Mouse (Mus musculus) T-helper 17 cell (primary cell): Measurements from ENCODE around the gene OR5BS1P.

Experiments used
- in situ Hi-C, 2 experiments: fragments of 300-600 bp; cut with MboI, MseI; formaldehyde crosslinking; loops; 1 replicate in 1 of 2; 2 replicates in 1 of 2; pipeline ENCODE4 v1.15.1; 2025; ENCODE audit warnings: high pct_unique_total_duplicates in 2 of 2

The OR5BS1P gene

GRCm38 (mm10) chr15:98469596-98469995, at the start of gene OR5BS1P:
Gene OR5BS1P, plus strand, starts transcription at chr15:98469896.
- in situ Hi-C loops, result no loop called here

- in situ Hi-C loops, result no loop called here
Observed at GRCm38 (mm10) chr15:98420897-98421296, 48.8 kb upstream of the OR5BS1P start.

DNA sequence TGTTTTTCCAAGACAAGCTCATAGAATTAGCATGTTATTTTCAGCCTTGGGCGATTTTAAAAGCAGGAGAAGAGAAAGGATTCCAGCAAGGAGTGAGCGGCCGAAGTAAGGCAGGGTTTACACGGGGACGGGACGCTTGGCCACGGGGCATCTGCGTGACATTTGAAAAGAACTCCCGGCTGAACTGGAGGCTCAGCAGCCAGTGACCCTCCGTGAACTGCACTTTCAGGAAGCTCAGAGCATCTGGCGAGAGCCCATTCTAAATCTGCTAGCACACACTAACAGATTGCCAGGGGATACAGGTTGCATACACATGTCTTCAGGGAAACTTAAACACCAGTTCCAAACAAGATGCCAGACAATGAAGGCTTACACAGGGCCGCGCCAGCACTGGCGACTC, 45.4 kb upstream of the OR5BS1P start:
- in situ Hi-C loops, result no loop called here

DNA sequence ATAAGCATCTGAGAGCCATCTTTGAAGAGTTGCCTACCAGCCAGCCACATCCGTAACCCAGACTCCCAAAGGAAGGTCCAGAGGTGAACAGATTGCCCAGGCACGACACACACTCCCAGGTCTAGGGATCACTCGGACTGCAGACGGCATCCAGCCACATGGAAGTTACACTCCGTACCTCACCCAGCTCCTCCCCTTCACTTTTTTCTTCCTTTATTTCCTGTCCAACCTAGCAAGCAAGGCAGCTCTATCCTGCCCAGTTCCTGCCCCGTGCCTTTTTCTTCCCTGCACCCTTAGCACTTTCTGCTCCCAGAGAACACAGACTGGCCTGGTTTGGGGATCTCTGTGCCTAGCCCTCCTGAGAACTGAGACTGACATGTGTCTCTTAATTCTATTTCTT, 44.9 kb upstream of the OR5BS1P start:
- in situ Hi-C loops, result no loop called here

DNA sequence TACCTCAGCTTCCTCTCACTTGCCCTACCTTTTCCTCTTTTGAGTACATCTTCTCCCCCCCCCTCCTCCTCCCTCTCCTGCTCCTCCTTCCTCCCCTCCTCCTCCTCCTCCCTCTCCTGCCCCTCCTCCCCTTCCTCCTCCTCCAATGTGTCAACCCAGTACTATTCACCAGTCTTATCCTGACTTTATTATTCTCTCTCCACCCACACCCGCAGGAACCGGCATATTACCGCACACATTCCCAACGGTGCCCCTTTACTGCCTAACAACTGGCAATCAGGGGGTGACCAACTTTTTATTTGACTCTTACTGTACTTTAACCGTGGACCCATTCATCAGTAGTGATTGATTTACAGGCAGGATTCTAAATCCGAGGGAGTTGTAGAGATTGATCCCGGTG, 44.5 kb upstream of the OR5BS1P start:
- in situ Hi-C loops, result no loop called here

- in situ Hi-C loops, result loop anchor here (10.0 kb wide), 2 partner anchors 1026 to 1104 kb away; no protein-coding TSS in a partner anchor
Observed at GRCm38 (mm10) chr15:98430925-98431324, 38.8 kb upstream of the OR5BS1P start, which contains the start of gene Olfr282. Gene Olfr282, plus strand, starts transcription at chr15:98431225.

GRCm38 (mm10) chr15:98444561-98444960, 25.1 kb upstream of the OR5BS1P start:
- in situ Hi-C loops, result no loop called here

GRCm38 (mm10) chr15:98448521-98448920, 21.2 kb upstream of the OR5BS1P start:
- in situ Hi-C loops, result no loop called here

DNA sequence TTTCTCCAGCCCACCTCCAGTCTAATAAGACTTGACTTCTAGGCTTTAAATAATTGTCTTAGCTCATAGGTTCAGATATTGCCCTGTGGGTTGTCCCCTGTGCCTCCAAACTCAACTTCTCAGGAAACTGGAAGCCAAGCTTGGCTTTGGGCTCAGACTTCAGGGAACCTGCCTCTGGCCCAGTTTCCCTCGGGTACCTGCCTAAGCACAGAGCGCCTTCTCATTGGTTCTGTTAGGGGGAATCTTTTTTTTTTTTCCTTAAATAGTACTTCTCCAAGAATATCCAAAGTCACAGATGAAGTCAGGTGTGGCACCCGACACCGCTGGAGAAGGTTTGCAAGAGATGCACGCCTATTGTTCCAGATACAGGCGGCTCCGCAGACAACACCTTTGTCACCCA, 17.4 kb upstream of the OR5BS1P start, which contains the start of gene Olfr281:
TSS of gene Olfr281 (plus strand) at position 301 of the 400 bp plus-strand sequence.
- in situ Hi-C loops, result no loop called here

DNA sequence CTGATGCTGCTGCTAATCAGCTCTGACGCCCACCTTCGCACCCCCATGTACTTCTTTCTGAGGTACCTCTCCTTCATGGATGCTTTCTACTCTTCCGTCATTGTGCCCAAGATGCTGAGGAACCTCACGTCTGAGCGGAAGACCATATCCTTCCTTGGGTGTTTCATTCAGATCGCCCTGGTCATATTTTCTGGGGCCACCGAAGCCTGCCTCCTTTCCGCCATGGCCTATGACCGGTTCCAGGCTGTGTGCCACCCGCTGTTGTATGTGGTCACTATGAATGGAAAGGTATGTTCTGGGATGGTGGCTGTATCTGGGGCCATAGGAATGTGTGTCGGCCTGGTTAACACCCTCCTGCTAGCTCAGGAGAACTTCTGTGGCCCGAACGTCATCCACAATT, 1.8 kb downstream of the OR5BS1P start:
- in situ Hi-C loops, result no loop called here

DNA sequence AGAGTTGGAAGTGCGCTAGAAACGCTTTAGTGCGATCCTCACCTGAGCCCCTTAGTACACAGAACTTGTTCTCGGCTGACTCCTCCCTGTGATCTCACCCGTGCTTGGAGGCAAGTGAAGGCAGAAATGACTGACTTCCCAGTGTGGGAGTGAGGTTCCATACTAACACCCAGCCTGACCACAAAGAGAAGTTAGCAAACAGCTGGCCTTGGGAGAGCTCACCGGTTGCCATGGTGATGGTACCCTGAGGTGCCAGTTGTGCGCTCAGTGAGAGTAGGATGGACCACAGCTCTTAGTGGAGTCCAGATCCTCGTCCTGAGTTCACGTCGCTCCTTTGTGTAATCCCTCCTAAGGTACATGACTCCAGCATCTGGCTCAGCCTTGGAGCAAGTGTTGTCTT, 5.3 kb downstream of the OR5BS1P start:
- in situ Hi-C loops, result no loop called here

GRCm38 (mm10) chr15:98475382-98475781, 5.7 kb downstream of the OR5BS1P start:
- in situ Hi-C loops, result no loop called here

DNA sequence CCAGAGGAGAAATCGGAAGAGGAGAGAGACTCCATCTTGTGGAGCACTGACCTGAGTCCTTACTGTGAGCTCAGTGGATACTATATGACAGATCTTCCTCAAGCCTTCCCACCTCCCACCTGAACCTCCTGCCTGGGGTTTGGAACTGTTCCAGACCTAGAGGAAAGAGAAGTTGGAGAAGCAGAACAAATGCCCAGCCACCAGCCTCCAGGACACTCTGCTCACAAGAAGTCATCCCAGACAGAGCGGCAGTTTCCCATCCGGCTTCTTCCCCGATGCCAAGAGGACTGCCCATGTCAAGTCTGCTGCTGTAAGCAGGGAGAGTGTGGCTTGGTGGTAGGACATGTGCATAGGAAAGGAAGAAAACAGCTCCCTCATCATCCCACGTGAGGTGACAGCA, 6.6 kb downstream of the OR5BS1P start:
- in situ Hi-C loops, result no loop called here

GRCm38 (mm10) chr15:98479568-98480102, 9.9 kb downstream of the OR5BS1P start:
- in situ Hi-C loops, result no loop called here

DNA sequence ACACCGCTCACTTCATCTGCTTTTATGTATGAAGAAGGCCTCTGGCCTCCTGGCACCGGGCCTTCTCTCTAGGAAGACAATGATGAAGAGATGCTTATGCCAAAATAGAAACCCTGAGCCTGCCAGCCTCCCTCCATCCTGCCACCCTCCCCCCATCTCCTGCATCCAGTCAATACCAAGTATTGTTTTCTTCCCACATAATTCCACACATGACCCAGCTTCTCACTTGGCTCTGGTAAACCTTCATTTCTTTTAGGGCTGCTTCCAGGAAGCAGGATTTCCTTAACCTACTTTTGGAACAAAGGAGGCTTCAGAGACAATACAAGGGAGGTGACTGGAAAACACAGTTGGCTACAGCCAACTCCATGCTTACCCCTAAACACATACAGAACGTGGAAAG, 13.0 kb downstream of the OR5BS1P start, which contains the start of gene Lalba:
TSS of gene Lalba (minus strand) at position 21 of the 400 bp plus-strand sequence.
- in situ Hi-C loops, result no loop called here

DNA sequence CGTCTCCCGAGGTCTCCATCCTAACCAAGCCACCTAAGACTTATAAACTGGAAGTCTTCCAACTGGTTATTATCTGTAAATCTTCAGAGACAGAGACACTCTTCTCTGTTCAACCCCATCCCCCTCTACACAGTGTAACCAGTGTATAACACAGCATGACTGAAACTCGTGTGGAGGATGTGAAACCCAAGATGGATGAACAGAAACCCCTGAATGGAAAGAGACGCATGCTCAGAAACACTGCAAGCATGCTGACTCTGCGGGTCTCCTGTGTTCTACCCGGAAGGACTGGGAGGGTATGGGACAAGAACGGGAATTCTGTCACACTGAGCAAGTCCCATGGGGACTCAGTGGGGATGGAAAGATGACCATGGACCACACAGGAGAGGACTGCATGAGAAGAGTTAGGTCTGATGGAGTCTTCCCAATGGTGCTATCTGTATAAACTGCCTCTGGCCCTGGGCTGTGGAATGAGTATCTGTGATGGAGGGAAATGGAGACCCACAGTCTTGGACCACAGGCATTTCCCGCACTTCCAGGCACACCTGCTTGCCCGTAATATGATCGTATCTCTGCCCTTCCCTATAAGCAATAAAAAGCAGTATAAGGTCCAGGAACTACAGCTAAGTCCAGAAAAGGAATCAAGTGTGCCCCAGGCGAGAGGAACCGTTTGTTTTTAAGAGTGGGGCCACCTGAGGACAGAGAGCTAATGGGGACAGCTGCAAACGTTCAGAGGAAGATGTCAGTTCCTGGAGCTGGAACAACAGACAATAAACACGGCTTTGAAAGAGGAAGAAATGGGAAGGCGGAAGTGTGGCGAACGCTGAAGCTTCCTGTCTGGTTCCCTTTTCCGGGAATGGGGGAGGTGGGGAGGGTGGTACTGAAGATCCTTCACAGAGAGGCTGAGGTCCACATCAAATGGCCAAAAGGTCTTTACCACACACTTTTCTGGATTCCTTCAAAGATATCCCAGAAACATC, 14.5 kb downstream of the OR5BS1P start:
- in situ Hi-C loops, result no loop called here

DNA sequence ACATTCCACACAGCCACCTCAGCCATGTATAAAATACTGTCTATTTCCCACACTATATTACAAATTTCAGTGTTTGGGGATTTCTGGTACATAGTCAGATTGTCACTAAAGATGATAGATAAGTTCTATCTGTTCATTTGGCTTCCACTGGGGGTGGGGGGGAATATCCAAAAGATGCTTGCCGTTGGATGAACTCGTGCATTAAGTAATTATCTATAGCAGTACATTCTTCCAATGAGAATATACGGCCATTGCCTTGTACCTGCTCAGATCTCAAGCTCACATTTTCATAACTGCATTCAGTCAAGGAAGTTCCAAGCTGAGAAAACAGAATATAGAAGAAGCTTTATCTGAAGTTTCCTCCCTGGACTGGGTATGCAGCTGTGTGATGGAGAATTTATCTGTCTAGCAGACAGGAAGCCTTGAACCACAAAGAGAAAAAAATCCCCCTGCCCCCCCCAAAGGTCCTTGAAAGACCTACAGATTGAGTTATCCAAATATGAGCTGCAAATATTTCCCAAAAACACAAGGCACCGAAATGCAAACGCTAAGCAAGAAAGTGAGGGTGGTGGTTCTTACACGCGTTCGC, 16.8 kb downstream of the OR5BS1P start:
- in situ Hi-C loops, result no loop called here

DNA sequence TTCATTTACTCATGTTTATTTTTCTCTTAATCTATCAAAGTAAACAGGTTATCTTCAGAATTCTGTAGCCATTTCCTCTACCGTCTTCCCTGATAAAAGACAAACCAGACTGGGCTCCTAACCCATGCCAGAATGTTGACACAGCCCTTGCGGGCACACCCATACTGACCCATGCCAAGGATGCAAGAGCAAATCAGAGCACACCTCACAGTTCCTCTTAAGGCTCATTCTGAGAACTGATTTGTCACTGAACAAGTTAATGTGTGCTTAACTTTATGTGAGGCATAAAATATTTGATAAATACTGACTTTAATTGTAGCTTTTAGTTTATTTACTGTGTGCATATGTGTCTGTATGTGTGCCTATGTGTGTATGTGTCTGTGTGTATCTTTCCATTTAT, 21.6 kb downstream of the OR5BS1P start:
- in situ Hi-C loops, result no loop called here

- in situ Hi-C loops, result no loop called here
Observed at GRCm38 (mm10) chr15:98492102-98492501, 22.4 kb downstream of the OR5BS1P start, which contains the start of gene Olfr279. Gene Olfr279, plus strand, starts transcription at chr15:98492402.

- in situ Hi-C loops, result no loop called here
Observed at GRCm38 (mm10) chr15:98497631-98498030, 27.9 kb downstream of the OR5BS1P start.

DNA sequence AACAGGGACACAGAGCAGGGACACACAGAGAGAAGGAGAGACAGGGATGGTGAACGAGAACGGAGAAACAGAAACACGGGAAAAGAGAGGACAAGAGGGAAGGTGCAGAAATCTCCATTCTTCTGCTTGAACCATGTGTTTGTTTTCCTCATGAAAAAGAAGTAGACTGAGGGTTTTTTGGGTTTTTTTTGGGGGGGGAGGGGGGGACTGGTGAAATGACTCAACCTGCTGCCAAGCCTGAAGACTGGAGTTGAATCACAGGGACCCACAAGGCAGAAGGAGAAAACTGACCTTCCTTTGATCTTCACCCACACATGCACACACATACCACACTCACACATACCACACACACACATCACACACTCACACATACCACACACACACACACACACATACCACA, 33.6 kb downstream of the OR5BS1P start:
- in situ Hi-C loops, result no loop called here

DNA sequence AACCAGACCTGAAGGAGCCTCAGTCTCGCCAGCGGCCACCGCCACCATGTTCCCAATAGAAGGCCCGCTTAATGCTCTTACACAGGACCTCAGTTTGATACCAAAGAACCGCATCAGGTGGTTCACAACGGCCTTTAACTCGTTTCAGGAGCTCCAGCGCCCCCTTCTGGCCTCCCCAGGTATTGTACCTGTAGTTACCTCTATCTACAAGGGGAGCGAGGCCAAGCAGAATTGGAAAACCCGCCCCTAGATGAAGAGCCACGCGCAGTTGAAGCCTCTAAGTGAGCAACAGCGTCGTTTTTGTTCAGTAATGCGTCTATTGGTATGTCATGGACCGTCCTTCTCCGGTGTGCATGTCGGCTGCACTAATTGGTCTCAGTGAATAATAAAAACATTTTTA, 34.8 kb downstream of the OR5BS1P start:
- in situ Hi-C loops, result no loop called here
